Mouse (Mus musculus) gastrocnemius, adult 2 months (tissue): ENCODE measurements around the gene Pcnx3. TPM values are rescaled to one million over a fixed set of nuclear protein-coding genes. Genes with fewer than 3 reads are reported as not detected.

Source experiments
- DNase-seq: peaks from one replicate; pipeline ENCODE4 v3.0.0; 2022
- H3K27ac ChIP-seq: fragments of 200-600 bp; 2 replicates; pipeline ENCODE4 v1.8.1; 2022; ENCODE audit warnings: mild to moderate bottlenecking
- H3K4me3 ChIP-seq: fragments of 200-600 bp; 2 replicates; pipeline ENCODE4 v1.8.1; 2022; ENCODE audit warnings: mild to moderate bottlenecking, moderate library complexity
- CTCF ChIP-seq: fragments of 200-600 bp; IDR thresholded peaks from 2 replicates; pipeline ENCODE4 v1.8.1; 2022; ENCODE audit warnings: antibody characterized with exemption, mild to moderate bottlenecking, moderate library complexity
- intact Hi-C: fragments of 180-260 bp; cut with DNase I; formaldehyde crosslinking; loops from one replicate; pipeline ENCODE4 v1.15.1; 2025
- total RNA-seq, 2 experiments: library from RNA; stranded (reverse); gene quantifications; 2 replicates each; pipeline ENCODE4 v1.2.3; 2021

Gene Pcnx3
- total RNA-seq, 2 experiments from 2014 or later: 12.6 to 14.0 TPM

DNA sequence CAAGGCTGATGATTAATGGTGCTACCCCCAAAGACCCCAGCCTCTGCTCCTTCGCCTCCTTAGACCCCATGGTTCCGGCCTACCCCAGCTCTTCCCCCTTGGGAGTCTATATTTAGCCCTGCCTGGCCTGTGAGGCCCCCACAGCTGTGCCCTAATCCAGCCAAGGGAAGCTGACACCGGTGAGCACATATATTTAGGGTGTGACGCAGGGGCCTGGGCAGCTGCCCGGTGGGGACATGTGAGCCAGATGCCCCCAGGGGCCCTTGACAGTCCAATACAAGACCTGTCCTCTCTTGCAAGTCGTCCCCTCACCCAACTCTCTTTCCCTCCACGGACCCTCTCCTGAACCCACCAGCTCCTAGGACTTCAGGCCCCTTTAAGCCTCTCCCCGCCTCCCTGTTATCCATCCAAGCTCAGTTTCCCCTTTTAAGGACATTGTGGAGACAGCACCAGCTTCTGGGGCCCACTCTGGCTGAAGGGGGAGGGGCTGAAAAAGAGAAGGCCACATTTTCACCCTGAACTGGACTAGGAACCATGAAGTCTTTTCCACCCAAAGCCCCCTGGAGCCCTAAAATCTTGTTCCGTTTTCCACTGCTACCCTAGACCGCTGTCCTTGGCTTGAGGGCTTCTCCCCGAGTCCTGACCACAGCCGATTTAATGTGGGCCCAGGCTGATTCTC is 36.5 kb upstream of the Pcnx3 start:
- peak; percentile 95 for DNase-seq
- H3K4me3 ChIP-seq: peak overlapping the region; percentile 80
- intact Hi-C loops: no loop called here
- no peak for TF ChIP-seq CTCF
- H3K27ac ChIP-seq: peak overlapping the region; percentile 95

DNA sequence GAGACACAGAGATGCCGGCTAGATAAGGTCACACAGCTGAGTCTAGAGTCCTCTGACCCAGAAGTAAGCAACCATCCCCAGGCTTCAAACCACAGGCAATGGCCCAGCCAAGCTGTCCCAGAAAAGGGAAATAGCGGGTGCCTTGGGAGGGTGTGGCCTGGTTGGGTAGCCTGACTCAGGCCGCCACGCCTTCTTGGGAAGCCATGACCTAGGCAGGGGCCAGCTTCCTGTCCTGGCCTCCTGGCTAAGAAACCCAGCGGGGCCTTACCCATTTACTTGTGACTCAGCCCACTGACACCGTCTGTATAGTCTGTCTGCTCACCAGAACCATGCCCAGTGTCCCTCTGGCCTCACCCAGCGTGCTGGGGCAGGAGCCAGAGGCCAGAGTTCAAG is 35.8 kb upstream of the Pcnx3 start:
- H3K27ac ChIP-seq: peak overlapping the region; percentile 95
- H3K4me3 ChIP-seq: peak overlapping the region; percentile 80
- no peak for TF ChIP-seq CTCF
- intact Hi-C loops: loop anchor here (1.0 kb wide), 1 partner anchor 11 kb away; no protein-coding TSS in a partner anchor
- DNase-seq: peak; percentile 95

DNA sequence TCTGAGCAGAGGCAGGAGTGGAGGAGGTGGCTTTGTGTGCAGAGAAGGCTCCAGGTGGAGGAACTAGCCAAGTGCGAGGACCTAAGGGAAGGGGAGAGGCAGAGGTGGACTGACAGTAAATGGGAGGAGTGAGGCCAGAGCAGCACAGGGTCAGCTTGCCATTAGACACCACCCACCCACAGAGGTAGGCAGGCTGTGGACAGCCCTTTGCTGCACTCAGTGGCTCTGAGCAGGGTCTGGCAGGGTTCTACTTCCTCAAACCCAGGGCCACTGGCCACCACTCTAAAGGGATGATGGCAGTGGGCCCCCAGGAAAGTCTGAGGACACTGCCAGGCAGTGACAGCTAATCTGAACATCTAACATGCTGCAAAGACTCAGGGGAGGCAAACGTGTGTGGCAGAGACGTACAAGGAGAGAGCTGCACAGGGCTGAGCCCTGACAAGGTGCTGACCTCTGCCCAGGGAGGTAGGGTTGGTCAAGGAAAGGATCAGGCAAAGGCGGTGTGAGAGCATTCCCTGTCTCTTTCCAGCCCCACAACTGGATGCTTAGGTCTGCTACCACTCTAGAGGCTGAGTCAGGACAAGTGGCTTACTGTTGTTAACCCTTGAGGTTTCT is 35.3 kb upstream of the Pcnx3 start:
- H3K27ac ChIP-seq: peak overlapping the region; percentile 95
- peak overlapping the region; percentile 80 for H3K4me3 ChIP-seq
- DNase-seq: no peak
- no peak for TF ChIP-seq CTCF
- intact Hi-C loops: loop anchor here (1.0 kb wide), 1 partner anchor 11 kb away; no protein-coding TSS in a partner anchor

DNA sequence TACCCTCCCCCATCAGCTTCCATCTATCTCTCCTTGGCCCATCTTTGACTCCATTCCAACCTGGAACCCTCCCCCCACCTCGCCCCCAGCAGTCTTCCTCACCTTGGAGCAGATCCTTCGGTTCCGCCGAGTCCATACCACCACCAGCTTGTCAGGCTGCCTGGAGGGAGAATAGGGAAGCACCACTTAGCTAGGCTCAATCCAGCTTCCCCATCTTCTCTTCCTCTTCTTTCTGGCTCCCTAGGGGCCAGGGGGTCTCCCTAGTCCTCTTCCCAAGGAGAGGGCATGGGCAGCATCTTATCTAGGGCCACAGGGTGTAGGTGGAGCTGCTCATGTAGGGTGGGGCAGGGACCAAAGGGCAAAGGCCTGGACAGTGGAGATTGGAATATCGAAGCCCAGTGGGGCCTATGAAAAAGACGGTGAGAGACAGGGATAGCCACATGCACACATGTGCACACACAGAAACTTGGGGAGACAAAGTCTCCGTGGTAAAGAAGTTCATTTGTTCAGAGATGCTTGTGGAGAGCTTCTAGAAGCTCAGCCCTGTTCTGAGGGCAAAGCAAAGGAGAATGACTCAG is 34.2 kb upstream of the Pcnx3 start:
- no peak for TF ChIP-seq CTCF
- Histone ChIP-seq H3K27ac (peak overlapping the region; percentile 95), H3K4me3 (peak overlapping the region; percentile 80)
- no peak for DNase-seq
- intact Hi-C loops: no loop called here

DNA sequence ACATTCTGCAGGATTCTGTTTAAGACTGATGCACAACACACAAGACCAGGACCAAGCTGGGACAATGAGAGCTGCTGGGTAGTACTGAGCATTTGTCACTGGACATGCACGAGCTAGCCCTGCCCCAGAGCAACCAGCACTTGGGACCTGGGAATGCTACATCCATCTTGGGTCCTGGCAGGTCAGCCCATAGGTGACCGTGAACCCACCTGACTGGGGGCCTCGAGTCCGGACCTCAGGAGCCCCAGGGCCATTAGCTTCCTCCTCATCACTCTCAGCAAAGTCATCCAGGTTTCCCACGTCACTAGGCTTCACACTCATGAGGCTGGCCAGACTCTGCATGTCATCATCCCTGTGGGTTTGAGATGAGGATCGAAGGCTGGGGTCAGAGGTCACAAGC is 32.5 kb upstream of the Pcnx3 start:
- no peak for DNase-seq
- TF ChIP-seq CTCF: no peak
- Histone ChIP-seq H3K27ac (no peak overlapping the region), H3K4me3 (no peak overlapping the region)
- intact Hi-C loops: no loop called here

DNA sequence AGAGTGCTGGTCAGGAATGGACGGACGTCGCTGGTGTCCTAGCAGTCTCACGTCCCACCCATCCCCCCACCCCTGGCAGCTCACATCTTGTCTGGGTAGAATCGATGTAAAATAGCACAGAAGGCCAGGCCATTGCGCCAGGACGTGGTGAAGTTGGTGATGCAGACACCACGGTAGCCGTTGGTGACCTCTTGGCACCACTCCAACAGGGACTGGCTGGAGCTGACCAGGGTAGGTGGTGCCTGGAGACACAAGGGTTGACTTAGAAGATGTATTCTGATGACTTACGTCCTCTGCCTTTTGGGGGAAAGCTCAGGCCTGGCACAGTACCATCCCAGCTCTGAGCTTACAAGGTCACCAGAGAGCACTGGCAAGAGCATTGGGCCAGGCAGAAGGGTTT is 28.2 kb upstream of the Pcnx3 start:
- no peak for DNase-seq
- peak overlapping the region; percentile 84 for H3K27ac ChIP-seq
- no peak overlapping the region for H3K4me3 ChIP-seq
- intact Hi-C loops: no loop called here
- TF ChIP-seq CTCF: no peak

DNA sequence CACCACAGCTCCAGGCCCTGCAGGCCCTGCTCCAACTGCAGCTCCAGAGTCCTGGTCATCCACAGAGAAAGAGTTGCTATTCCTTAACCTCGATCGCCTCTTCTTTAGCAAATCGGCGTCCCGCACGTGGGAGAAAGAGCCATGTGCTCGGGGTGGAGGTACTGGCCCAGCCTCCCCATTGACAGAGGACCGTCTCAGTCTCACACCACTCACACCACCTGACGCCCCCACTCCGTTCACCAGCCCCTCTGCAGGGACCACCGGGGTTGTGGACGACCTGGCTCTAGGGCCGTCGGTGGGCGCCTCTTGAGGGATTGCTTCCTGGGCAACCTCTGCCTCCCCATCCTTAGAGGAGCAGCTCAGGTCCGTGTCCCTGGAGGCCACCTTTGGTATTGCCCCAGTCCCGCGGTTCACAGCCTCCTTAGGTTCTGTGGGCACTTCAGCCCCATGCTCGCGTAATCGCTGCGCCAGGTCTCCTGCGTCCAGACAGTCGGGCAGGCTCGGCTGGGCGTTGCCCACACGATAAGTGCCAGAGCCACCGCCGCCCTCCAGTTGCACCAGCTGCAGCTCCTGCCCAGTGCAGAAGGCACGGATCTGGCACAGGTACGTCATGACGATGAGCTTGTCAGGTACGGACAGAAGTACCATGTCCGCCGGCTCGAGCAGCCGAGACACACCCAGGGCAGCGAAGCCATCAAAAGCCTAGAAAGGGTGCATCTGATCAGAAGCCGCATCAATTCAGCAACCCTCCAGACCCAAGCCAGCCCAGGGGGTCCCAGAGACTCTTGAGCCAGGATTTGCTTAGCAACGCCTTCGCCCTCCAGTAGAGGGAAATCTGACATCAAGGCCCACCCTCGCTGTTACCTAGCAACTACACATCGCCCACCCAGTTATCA is 27.3 kb upstream of the Pcnx3 start:
- peak overlapping the region; percentile 15 for H3K4me3 ChIP-seq
- H3K27ac ChIP-seq: peak overlapping the region; percentile 84
- DNase-seq: peak; percentile 54
- intact Hi-C loops: no loop called here
- TF ChIP-seq CTCF: peak; percentile 37

DNA sequence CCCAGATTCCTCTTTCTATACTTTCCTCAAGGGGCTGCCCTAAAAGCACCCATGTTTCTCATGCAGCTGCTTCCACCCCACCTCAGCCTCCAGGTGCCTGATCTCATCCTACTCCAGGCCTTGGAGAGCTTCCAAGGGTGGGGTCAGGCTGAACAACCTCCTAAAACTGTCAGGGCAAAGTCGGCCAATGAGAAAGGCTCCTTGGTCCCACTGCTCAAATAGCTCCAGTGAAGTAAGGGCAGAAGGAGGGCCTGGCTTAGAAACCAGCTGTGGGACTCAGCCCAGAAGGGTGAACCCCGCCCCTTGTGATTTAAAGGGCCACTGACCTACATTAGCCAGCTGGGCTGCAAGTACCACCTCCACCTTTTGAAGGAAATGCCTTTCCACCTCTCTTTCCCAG is 25.0 kb upstream of the Pcnx3 start:
- intact Hi-C loops: loop anchor here (1.0 kb wide), 1 partner anchor 11 kb away; no protein-coding TSS in a partner anchor
- Histone ChIP-seq H3K4me3 (peak overlapping the region; percentile 62), H3K27ac (peak overlapping the region; percentile 84)
- peak; percentile 92 for DNase-seq
- TF ChIP-seq CTCF: no peak

DNA sequence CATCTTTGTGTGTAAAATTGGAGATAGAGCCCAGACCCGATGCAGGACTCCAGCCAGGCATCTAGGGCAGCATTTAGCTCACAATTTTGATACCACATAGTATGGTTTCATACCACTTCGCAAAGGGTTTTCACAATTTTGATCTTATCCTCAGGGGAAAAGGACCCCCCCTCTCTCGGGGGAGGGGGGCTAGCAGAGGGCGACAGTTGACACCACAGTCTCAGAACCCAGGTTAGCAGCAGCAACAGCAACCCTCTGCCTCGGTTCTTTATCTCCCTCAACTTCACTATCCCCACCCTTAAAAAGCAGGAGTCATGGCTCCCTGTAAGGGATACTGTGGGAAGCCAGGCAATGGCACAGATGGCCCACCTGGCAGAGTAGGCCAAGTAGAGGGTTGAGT is 24.5 kb upstream of the Pcnx3 start:
- TF ChIP-seq CTCF: no peak
- DNase-seq: no peak
- intact Hi-C loops: loop anchor here (1.0 kb wide), 1 partner anchor 11 kb away; no protein-coding TSS in a partner anchor
- Histone ChIP-seq H3K4me3 (peak overlapping the region; percentile 62), H3K27ac (peak overlapping the region; percentile 84)

DNA sequence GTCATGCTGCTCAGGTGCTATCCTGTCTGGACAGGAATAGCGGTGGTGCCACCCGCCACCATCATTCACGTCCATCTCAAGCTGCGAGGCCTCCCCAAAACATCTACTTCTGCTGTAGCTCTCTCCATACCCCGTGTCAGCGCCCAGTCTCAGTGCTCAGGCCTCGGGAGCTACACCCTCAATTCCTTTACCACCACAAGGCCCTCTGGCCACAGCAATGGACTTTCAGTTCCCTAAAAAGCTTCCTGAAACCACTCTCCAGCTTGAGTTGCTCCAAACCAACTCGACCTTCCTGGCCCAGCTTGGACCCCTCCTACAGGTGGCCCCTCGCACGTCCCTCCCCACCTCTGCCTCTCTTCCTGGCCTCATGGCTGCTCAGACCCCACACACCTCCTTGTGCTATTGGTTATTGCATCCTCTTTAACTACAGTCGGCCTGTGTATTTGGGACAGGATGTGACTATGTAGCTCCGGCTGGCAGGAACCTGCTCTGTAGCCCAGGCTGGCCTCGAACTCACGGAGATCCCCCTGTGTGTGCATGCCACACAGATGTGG is 23.3 kb upstream of the Pcnx3 start:
- no peak for TF ChIP-seq CTCF
- intact Hi-C loops: loop anchor here (1.0 kb wide), 2 partner anchors 15 to 68 kb away; no protein-coding TSS in a partner anchor
- H3K27ac ChIP-seq: peak overlapping the region; percentile 84
- H3K4me3 ChIP-seq: peak overlapping the region; percentile 62; the same call in 1 of the 2 replicates
- DNase-seq: no peak

DNA sequence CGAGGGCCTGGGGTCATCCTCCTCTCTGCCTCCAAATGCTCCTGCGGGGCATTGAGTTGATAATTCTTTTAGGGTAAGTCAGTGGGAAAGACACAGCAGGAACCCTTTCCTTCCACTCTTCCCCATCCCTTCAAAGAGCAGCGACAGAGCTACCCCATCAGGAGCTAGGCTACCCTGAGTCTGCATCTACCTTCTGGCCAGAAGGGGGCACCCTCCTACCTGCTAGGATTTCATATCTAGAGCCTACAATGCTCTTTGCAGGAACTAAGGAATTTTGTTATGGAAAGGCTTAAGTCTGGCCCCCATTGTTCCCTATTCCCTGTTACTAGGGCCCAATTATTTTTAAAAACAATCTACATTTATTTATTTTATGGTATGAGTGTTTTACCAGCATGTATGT is 22.5 kb upstream of the Pcnx3 start:
- peak; percentile 92 for TF ChIP-seq CTCF
- intact Hi-C loops: loop anchor here (1.0 kb wide), 2 partner anchors 16 to 69 kb away; no protein-coding TSS in a partner anchor
- Histone ChIP-seq H3K27ac (peak overlapping the region; percentile 84), H3K4me3 (peak overlapping the region; percentile 62; the same call in 1 of the 2 replicates)
- peak; percentile 82 for DNase-seq

DNA sequence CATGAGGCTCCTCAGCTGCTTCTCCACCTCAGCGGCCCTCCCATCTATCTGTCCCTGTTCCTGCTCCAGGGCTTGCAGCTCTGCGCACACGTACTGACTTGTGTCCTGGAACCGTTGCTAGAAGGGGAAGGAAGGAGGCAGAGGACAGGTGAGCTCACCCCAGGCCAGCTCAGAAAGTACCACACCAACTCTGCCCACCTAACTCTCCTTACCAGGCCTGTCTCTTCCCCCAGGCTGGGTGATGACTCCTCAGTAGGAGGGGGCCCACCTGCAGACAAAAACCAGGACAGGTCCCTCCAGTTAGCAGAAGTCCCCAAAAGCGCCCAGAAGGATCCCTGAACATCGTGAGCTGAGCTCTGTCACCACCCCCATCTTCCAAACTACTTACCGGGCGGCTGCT is 21.9 kb upstream of the Pcnx3 start:
- intact Hi-C loops: no loop called here
- peak overlapping the region; percentile 84 for H3K27ac ChIP-seq
- no peak for TF ChIP-seq CTCF
- no peak for DNase-seq
- peak overlapping the region; percentile 23; the same call in 1 of the 2 replicates for H3K4me3 ChIP-seq
